ENCODE assay signal across 12 mouse cellular contexts in the genomic region with DNA sequence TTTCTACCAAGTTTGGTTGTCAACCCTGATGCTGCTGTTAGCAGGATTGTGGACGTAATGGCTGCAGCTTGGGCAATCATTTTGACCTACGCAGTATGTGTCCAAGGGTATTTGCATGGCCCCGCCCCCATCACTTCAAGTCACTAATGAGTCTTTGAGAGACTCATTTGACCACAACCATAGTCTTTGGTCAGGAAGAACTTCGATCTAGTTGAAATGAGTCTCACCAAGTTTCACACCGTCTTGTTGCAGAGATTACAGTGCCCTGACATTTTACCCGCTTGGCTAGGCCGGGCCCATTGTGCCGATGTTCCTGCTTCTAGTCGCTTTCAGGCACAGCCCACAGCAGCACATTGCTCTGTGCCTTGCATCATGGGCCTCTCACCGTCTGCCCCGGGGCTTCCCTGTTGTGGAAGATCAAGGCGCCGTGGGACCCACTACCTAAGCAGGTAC.
DNase-seq lines count a peak whose midpoint lies in the region; ATAC-seq and TF ChIP-seq lines count a peak whose summit lies in the region.
"Had no signal": no experiment of that assay in that cellular context is flagged by ENCODE, and none has a peak within 500 bp of the region (broad histone marks: within the 10 kb centered on the region; RNA-seq: fewer than 3 reads in every experiment).

No protein-coding gene starts in this region.

- TF ChIP-seq POLR2A in lung, adult 2 months (IDR thresholded peaks at IDR 0.05; ENCODE audit: borderline replicate concordance, extremely low read depth, low read depth, low read length) = no peak

- no peak for TF ChIP-seq CTCF in lung, adult 2 months (IDR thresholded peaks at IDR 0.05; ENCODE audit: insufficient read depth, low read length)
- no peak for TF ChIP-seq CTCF in E14TG2a.4 (conservative IDR thresholded peaks at IDR 0.05; ENCODE audit: low read length)

- H3K9me3 ChIP-seq in E14TG2a.4 (ENCODE audit: low read length) = no peaks in the 10 kb centered on the region
- H3K9me3 ChIP-seq: heart, embryonic 12.5 days; hindbrain, embryonic 15.5 days had no signal

- peaks cover 31% of the 10 kb centered on the region for H3K27me3 ChIP-seq in E14TG2a.4 (ENCODE audit: insufficient read depth, low read length)
- H3K27me3 ChIP-seq: hindbrain, embryonic 15.5 days had no signal

- DNase-seq in adrenal gland, postnatal 14 days = peak; percentile 55
- DNase-seq in adrenal gland, postnatal 25 days = no peak
- peak; percentile 43 to 45 for DNase-seq in lung, adult 18-20 months
- no peak for DNase-seq in lung, adult 2 months
- no peak for DNase-seq in cerebellum, postnatal 14 days
- DNase-seq in kidney, adult 9 months = no peak
- DNase-seq: cerebellum, adult 9-10 months; kidney, adult 8-10 months had no signal

- no peak overlapping the region for H3K4me3 ChIP-seq in lung, adult 2 months (replicated peaks; ENCODE audit: extremely low read depth, low read depth, low read length)
- peak overlapping the region; percentile 41; the same call in 1 of the 2 replicates for H3K4me3 ChIP-seq in E14TG2a.4 (replicated peaks; ENCODE audit: low read length)
- H3K4me3 ChIP-seq: heart, embryonic 12.5 days; hindbrain, embryonic 15.5 days had no signal

- no peaks in the 10 kb centered on the region for H3K36me3 ChIP-seq in E14TG2a.4 (ENCODE audit: insufficient read depth, low read length)
- H3K36me3 ChIP-seq: heart, embryonic 12.5 days; hindbrain, embryonic 15.5 days had no signal

- 84% methylated on average over 13 of the region's 13 CpGs for WGBS in lung, adult 2 months

- H3K4me1 ChIP-seq in lung, adult 2 months (ENCODE audit: control insufficient read depth, insufficient read depth, low read length) = peaks cover 7% of the 10 kb centered on the region
- H3K4me1 ChIP-seq in E14TG2a.4 (replicated peaks; ENCODE audit: low read depth, low read length) = peaks cover 42% of the 10 kb centered on the region
- H3K4me1 ChIP-seq: hindbrain, embryonic 15.5 days had no signal

- peak; percentile 40 for ATAC-seq in granulocyte monocyte progenitor cell, adult 5-6 weeks (replicated peaks; ENCODE audit: poor library complexity, severe bottlenecking)

Comparison
In these comparisons a context has a peak if more than half of its experiments do, and no peak if none do; other contexts are left out.
1. DNase-seq: peak in adrenal gland, postnatal 14 days (single experiment) and lung, adult 18-20 months (2 of 2); none in adrenal gland, postnatal 25 days (single experiment), lung, adult 2 months (single experiment), cerebellum, postnatal 14 days (0 of 2) and kidney, adult 9 months (single experiment).